Mouse (Mus musculus) neural tube, embryonic 11.5 days (tissue): Measurements from ENCODE around the gene Mapt. TPM values are rescaled to one million over a fixed set of nuclear protein-coding genes. Genes with fewer than 3 reads are reported as not detected.
"Not testable (repeated sequence)": the region's sequence is repeated elsewhere in the genome, so short reads cannot be mapped to it uniquely, and the experiment has no call there.

Source experiments
- ATAC-seq: fragments of 200-750 bp; cut with Nextera tagmentation; 2 replicates; pipeline ENCODE4 v1.8.0; 2017; ENCODE audit warnings: moderate number of reproducible peaks, mild to moderate bottlenecking, moderate TSS enrichment, moderate library complexity; ENCODE audit not compliant: insufficient read depth, low FRiP score, low TSS enrichment
- DNase-seq: peaks from one replicate; pipeline ENCODE4 v3.0.0-alpha.2; 2015; ENCODE audit warnings: low spot score
- H3K27ac ChIP-seq: fragments of 300-500 bp; sonication (generic); 2 replicates; pipeline ENCODE4 v1.5.1; 2014; ENCODE audit warnings: low read depth, mild to moderate bottlenecking, low read length
- H3K27me3 ChIP-seq: fragments of 300-500 bp; sonication (generic); 2 replicates; pipeline ENCODE4 v1.6.1; 2014; ENCODE audit warnings: mild to moderate bottlenecking, low read length, mixed read lengths; ENCODE audit not compliant: control insufficient read depth, insufficient read depth
- H3K36me3 ChIP-seq: fragments of 300-500 bp; sonication (generic); 2 replicates; pipeline ENCODE4 v1.6.1; 2014; ENCODE audit warnings: mild to moderate bottlenecking, low read length, moderate library complexity, mixed read lengths; ENCODE audit not compliant: control insufficient read depth, insufficient read depth
- H3K4me1 ChIP-seq: fragments of 300-500 bp; sonication (generic); 2 replicates; pipeline ENCODE4 v1.6.1; 2014; ENCODE audit warnings: low read length, mixed read lengths; ENCODE audit not compliant: control insufficient read depth, insufficient read depth
- H3K4me2 ChIP-seq: fragments of 300-500 bp; sonication (generic); 2 replicates; pipeline ENCODE4 v1.6.1; 2014; ENCODE audit warnings: low read depth, mild to moderate bottlenecking, moderate library complexity
- H3K4me3 ChIP-seq: fragments of 300-500 bp; sonication (generic); 2 replicates; pipeline ENCODE4 v1.5.1; 2014; ENCODE audit warnings: low read depth, low read length
- H3K9ac ChIP-seq: fragments of 300-500 bp; sonication (generic); 2 replicates; pipeline ENCODE4 v1.6.1; 2014; ENCODE audit warnings: mild to moderate bottlenecking, low read length
- H3K9me3 ChIP-seq: fragments of 300-500 bp; sonication (generic); 2 replicates; pipeline ENCODE4 v1.6.1; 2016; ENCODE audit warnings: low read length; ENCODE audit not compliant: control insufficient read depth
- WGBS: fragments of 180-500 bp; shearing (Covaris S2); extraction: QIAGEN DNeasy Blood & Tissue Kit; methylation state at CpG from one replicate; pipeline ENCODE4 v1.1.7; 2014; 5-methylcytosine and 5-hydroxymethylcytosine counted together
- polyA plus RNA-seq: library from polyadenylated mRNA; unstranded; fragments of >200 nt; fragmentation: Nextera tagmentation; extraction: Ambion mirVana; gene quantifications from 2 replicates; pipeline ENCODE4 v1.2.1, GENCODE M21; 2014

Mapt gene
- polyA plus RNA-seq, 1 experiment from 2014 or later = 121 TPM

GRCm38 (mm10) chr11:104197861-104198260 lies 33.3 kb upstream of the Mapt start:
- WGBS = 9% methylated on average over 10 of the region's 10 CpGs
- no peak for ATAC-seq
- no peak overlapping the region for H3K9ac ChIP-seq
- no peaks in the 10 kb centered on the region for H3K9me3 ChIP-seq
- peak; percentile 40 for DNase-seq
- H3K27me3 ChIP-seq = no peaks in the 10 kb centered on the region
- H3K4me3 ChIP-seq = no peak overlapping the region
- no peaks in the 10 kb centered on the region for H3K36me3 ChIP-seq
- H3K27ac ChIP-seq = no peak overlapping the region
- no peak overlapping the region for H3K4me2 ChIP-seq
- no peaks in the 10 kb centered on the region for H3K4me1 ChIP-seq

DNA sequence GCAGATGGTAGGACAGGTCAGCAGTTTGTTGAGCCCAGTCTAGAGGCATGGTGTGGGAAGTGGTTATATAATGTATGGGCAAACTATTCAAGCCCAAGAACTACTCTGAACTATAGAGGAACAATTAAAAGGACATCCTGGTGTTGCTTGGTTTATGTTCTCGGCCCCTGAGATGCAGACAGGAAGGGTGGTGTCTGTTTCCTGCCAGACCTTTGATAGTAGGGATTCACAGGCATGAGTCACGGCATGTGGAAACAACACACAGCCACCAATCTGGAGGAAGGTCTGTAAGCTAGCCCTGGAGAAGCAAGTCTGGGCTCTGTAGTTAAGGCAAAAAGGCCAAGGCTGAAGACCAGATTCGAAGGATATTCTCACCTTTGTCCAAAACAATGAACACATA lies 27.9 kb upstream of the Mapt start:
- no peaks in the 10 kb centered on the region for H3K9me3 ChIP-seq
- H3K27me3 ChIP-seq = no peaks in the 10 kb centered on the region
- H3K4me1 ChIP-seq = no peaks in the 10 kb centered on the region
- DNase-seq = no peak
- no peak overlapping the region for H3K4me2 ChIP-seq
- no peak overlapping the region for H3K9ac ChIP-seq
- H3K27ac ChIP-seq = no peak overlapping the region
- WGBS = 75% methylated on average over 3 of the region's 3 CpGs
- ATAC-seq = no peak
- H3K4me3 ChIP-seq = no peak overlapping the region
- no peaks in the 10 kb centered on the region for H3K36me3 ChIP-seq

GRCm38 (mm10) chr11:104206573-104206972 lies 24.6 kb upstream of the Mapt start:
- no peak overlapping the region for H3K9ac ChIP-seq
- no peaks in the 10 kb centered on the region for H3K9me3 ChIP-seq
- ATAC-seq (no peak), DNase-seq (no peak)
- no peaks in the 10 kb centered on the region for H3K4me1 ChIP-seq
- H3K4me2 ChIP-seq = no peak overlapping the region
- 65% methylated on average over 4 of the region's 4 CpGs for WGBS
- H3K36me3 ChIP-seq = no peaks in the 10 kb centered on the region
- no peak overlapping the region for H3K27ac ChIP-seq
- no peak overlapping the region for H3K4me3 ChIP-seq
- H3K27me3 ChIP-seq = no peaks in the 10 kb centered on the region

- WGBS = 79% methylated on average over 3 of the region's 3 CpGs
- ATAC-seq = no peak
- H3K4me2 ChIP-seq = no peak overlapping the region
Observed at GRCm38 (mm10) chr11:104209041-104209440, 22.1 kb upstream of the Mapt start.

GRCm38 (mm10) chr11:104211251-104211650 lies 19.9 kb upstream of the Mapt start:
- ATAC-seq = no peak
- no peak for DNase-seq
- no peak overlapping the region for H3K4me2 ChIP-seq
- no peak overlapping the region for H3K4me3 ChIP-seq
- H3K9ac ChIP-seq = no peak overlapping the region
- H3K36me3 ChIP-seq = no peaks in the 10 kb centered on the region
- no peak overlapping the region for H3K27ac ChIP-seq
- H3K9me3 ChIP-seq = no peaks in the 10 kb centered on the region
- H3K27me3 ChIP-seq = no peaks in the 10 kb centered on the region
- H3K4me1 ChIP-seq = peaks cover 2% of the 10 kb centered on the region; the same call in 1 of the 2 replicates
- 82% methylated on average over 6 of the region's 6 CpGs for WGBS

More at GRCm38 (mm10) chr11:104209041-104209440, 22.1 kb upstream of the Mapt start:
- Histone ChIP-seq H3K36me3 (no peaks in the 10 kb centered on the region), H3K27ac (no peak overlapping the region), H3K4me3 (no peak overlapping the region), H3K4me1 (no peaks in the 10 kb centered on the region), H3K9me3 (no peaks in the 10 kb centered on the region), H3K27me3 (no peaks in the 10 kb centered on the region), H3K9ac (no peak overlapping the region)
- DNase-seq = no peak

GRCm38 (mm10) chr11:104214128-104214527 lies 17.1 kb upstream of the Mapt start:
- not testable (repeated sequence) for H3K4me2 ChIP-seq, H3K9me3 ChIP-seq, H3K4me1 ChIP-seq, H3K27me3 ChIP-seq, H3K9ac ChIP-seq, ATAC-seq, H3K36me3 ChIP-seq, H3K27ac ChIP-seq, H3K4me3 ChIP-seq, DNase-seq
- 96% methylated on average over 5 of the region's 5 CpGs for WGBS

DNA sequence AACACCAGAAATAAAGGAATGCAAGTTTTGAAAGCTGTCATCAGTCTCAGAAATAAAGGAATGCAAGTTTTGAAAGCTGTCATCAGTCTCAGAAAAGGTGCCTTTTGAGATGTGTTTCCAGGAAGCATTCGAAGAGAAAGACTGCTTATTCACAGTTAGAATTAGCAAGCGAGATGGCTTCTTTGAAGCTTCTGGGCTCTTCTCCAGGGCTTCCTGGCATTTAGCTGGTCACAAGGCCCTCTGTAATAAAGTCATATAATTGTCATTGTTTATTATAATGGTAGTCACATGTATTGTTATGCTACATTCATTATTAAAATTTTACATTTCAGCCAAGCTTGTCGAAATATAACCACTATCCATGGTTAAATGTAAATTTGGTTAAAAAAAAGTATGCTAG lies 13.1 kb upstream of the Mapt start:
- 86% methylated on average over 3 of the region's 3 CpGs for WGBS
- DNase-seq = no peak
- Histone ChIP-seq H3K4me3 (no peak overlapping the region), H3K27ac (no peak overlapping the region), H3K9me3 (no peaks in the 10 kb centered on the region), H3K27me3 (no peaks in the 10 kb centered on the region), H3K4me2 (no peak overlapping the region), H3K9ac (no peak overlapping the region), H3K4me1 (peaks cover 2% of the 10 kb centered on the region; the same call in 1 of the 2 replicates), H3K36me3 (no peaks in the 10 kb centered on the region)
- ATAC-seq = no peak

DNA sequence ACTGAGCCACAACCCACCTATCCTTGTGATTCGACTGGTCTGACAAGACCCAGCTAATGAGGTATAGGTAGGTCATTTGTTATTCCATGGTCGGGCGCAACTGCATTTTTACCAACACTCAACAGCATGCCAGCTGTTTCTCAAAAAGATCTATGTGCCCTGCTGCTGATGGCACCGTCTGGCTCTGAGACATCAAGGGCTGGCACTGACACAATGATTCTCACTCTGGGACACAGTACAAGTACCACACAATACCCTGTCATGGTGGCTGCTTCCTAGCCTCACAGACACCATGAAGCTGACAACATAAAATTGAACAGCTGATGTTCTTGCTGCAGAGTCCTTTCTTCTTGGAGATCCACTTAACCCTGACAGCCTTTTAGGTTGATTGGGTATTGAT lies 10.9 kb upstream of the Mapt start:
- no peak for DNase-seq
- Histone ChIP-seq H3K27ac (no peak overlapping the region), H3K27me3 (no peaks in the 10 kb centered on the region), H3K9ac (no peak overlapping the region), H3K4me1 (no peaks in the 10 kb centered on the region), H3K4me2 (no peak overlapping the region), H3K9me3 (no peaks in the 10 kb centered on the region), H3K4me3 (no peak overlapping the region), H3K36me3 (no peaks in the 10 kb centered on the region)
- no peak for ATAC-seq
- WGBS = 90% methylated on average over 4 of the region's 4 CpGs

GRCm38 (mm10) chr11:104221751-104222150 lies 9.4 kb upstream of the Mapt start:
- no peak overlapping the region for H3K4me2 ChIP-seq
- no peak for DNase-seq
- H3K9me3 ChIP-seq = no peaks in the 10 kb centered on the region
- no peaks in the 10 kb centered on the region for H3K36me3 ChIP-seq
- no peak overlapping the region for H3K4me3 ChIP-seq
- no peak overlapping the region for H3K9ac ChIP-seq
- ATAC-seq = no peak
- no peaks in the 10 kb centered on the region for H3K4me1 ChIP-seq
- WGBS = 79% methylated on average over 5 of the region's 5 CpGs
- no peak overlapping the region for H3K27ac ChIP-seq
- no peaks in the 10 kb centered on the region for H3K27me3 ChIP-seq
